Mouse (Mus musculus) CH12.LX (cell line): ENCODE measurements at regions not wholly inside any gene's neighbourhood (a gene's known extent, or its start where the extent isn't known, plus 50 kb on each side); places are given as distances from the start of the nearest gene placed in this dataset.

Experiments used
- DNase-seq: peaks from one replicate; pipeline ENCODE4 v3.0.0-alpha.2; 2013; ENCODE audit errors: extremely low read depth
- H3K27ac ChIP-seq: 2 replicates; pipeline ENCODE4 v1.5.1; 2012; ENCODE audit warnings: low read depth, mild to moderate bottlenecking, control low read depth, moderate library complexity; ENCODE audit not compliant: insufficient read depth
- H3K27me3 ChIP-seq: replicated peaks from 2 replicates; pipeline ENCODE3; 2012; ENCODE audit warnings: inconsistent platforms
- H3K36me3 ChIP-seq, 2 experiments: replicated peaks in 1 of 2; 2 replicates each; pipeline versions ENCODE3 to v1.6.1; 2012; ENCODE audit warnings: inconsistent platforms in 1 of 2, low read length in 1 of 2, mild to moderate bottlenecking in 1 of 2, mixed read lengths in 1 of 2, moderate library complexity in 1 of 2; ENCODE audit not compliant: control insufficient read depth in 1 of 2, insufficient read depth in 1 of 2
- H3K4me1 ChIP-seq, 2 experiments: 2 replicates each; pipeline ENCODE4 v1.6.1; 2012; ENCODE audit warnings: inconsistent platforms in 1 of 2, moderate library complexity in 1 of 2; ENCODE audit not compliant: insufficient read depth in 2 of 2, control insufficient read depth in 1 of 2
- H3K4me2 ChIP-seq: 2 replicates; pipeline ENCODE4 v1.6.1; 2012; ENCODE audit warnings: low read depth, mild to moderate bottlenecking, control low read depth; ENCODE audit not compliant: poor library complexity, insufficient read depth, severe bottlenecking
- H3K4me3 ChIP-seq, 3 experiments: fragments of 150-350 bp in 1 of 3; sonication (generic) in 1 of 3; replicated peaks in 1 of 3; 2 replicates each; pipeline versions ENCODE3 to v1.5.1; 2011 to 2012; ENCODE audit warnings: low read depth in 2 of 3, low read length in 2 of 3, mild to moderate bottlenecking in 2 of 3, moderate library complexity in 2 of 3, control low read depth in 1 of 3, improper control_type of control experiment in 1 of 3, inconsistent platforms in 1 of 3, mixed read lengths in 1 of 3; ENCODE audit not compliant: poor library complexity in 1 of 3
- H3K79me2 ChIP-seq: replicated peaks from 2 replicates; pipeline ENCODE4 v1.6.1; 2012; ENCODE audit warnings: mild to moderate bottlenecking, moderate library complexity; ENCODE audit not compliant: control insufficient read depth, poor library complexity, insufficient read depth, severe bottlenecking; ENCODE audit errors: extremely low read depth
- H3K9ac ChIP-seq: 2 replicates; pipeline ENCODE4 v1.6.1; 2012; ENCODE audit warnings: low read depth, mild to moderate bottlenecking, control low read depth, moderate library complexity; ENCODE audit not compliant: insufficient read depth
- H3K9me3 ChIP-seq: replicated peaks from 2 replicates; pipeline ENCODE3; 2012; ENCODE audit warnings: low read length, inconsistent platforms, mixed read lengths
- CHD1 ChIP-seq: IDR thresholded peaks from 2 replicates; pipeline ENCODE4 v1.6.1; 2012; ENCODE audit warnings: low read depth, low read length, improper control_type of control experiment, inconsistent platforms
- E2F4 ChIP-seq: IDR thresholded peaks from 2 replicates; pipeline ENCODE4 v1.6.1; 2011; ENCODE audit warnings: low read depth, low read length, improper control_type of control experiment; ENCODE audit not compliant: insufficient replicate concordance
- ELF1 ChIP-seq: IDR thresholded peaks from 2 replicates; pipeline ENCODE4 v1.6.1; 2014; ENCODE audit warnings: low read depth, mild to moderate bottlenecking, inconsistent platforms, low read length, improper control_type of control experiment
- EP300 ChIP-seq: IDR thresholded peaks from 2 replicates; pipeline ENCODE4 v1.6.1; 2011; ENCODE audit warnings: low read length, improper control_type of control experiment
- ETS1 ChIP-seq: conservative IDR thresholded peaks from 2 replicates; pipeline ENCODE4 v1.6.1; 2012; ENCODE audit warnings: low read depth, mild to moderate bottlenecking, inconsistent platforms, low read length, improper control_type of control experiment, moderate library complexity
- GABPA ChIP-seq: IDR thresholded peaks from 2 replicates; pipeline ENCODE4 v1.6.1; 2012; ENCODE audit warnings: low read depth, low read length, improper control_type of control experiment, inconsistent platforms; ENCODE audit not compliant: insufficient replicate concordance
- IRF4 ChIP-seq: IDR thresholded peaks from 2 replicates; pipeline ENCODE4 v1.6.1; 2014; ENCODE audit warnings: low read depth, mild to moderate bottlenecking, inconsistent platforms, low read length, improper control_type of control experiment
- MAX ChIP-seq: IDR thresholded peaks from 2 replicates; pipeline ENCODE4 v1.6.1; 2011; ENCODE audit warnings: low read length, improper control_type of control experiment
- MAZ ChIP-seq: IDR thresholded peaks from 2 replicates; pipeline ENCODE4 v1.6.1; 2012; ENCODE audit warnings: low read depth, mild to moderate bottlenecking, inconsistent platforms, low read length, improper control_type of control experiment, moderate library complexity
- MEF2A ChIP-seq: IDR thresholded peaks from 2 replicates; pipeline ENCODE4 v1.6.1; 2014; ENCODE audit warnings: low read depth, mild to moderate bottlenecking, inconsistent platforms, low read length, improper control_type of control experiment, borderline replicate concordance
- MXI1 ChIP-seq: IDR thresholded peaks from 2 replicates; pipeline ENCODE4 v1.6.1; 2011; ENCODE audit warnings: mild to moderate bottlenecking, low read depth, low read length, improper control_type of control experiment
- MYC ChIP-seq: IDR thresholded peaks from 2 replicates; pipeline ENCODE4 v1.6.1; 2011; ENCODE audit warnings: low read depth, mild to moderate bottlenecking, improper control_type of control experiment, low read length
- NELFE ChIP-seq: IDR thresholded peaks from 2 replicates; pipeline ENCODE4 v1.6.1; 2011; ENCODE audit warnings: low read depth, low read length, improper control_type of control experiment
- POLR2A ChIP-seq: IDR thresholded peaks from 2 replicates; pipeline ENCODE4 v1.6.1; 2011; ENCODE audit warnings: low read depth, mild to moderate bottlenecking, improper control_type of control experiment, low read length
- POLR2AphosphoS2 ChIP-seq: IDR thresholded peaks from 2 replicates; pipeline ENCODE4 v1.6.1; 2011; ENCODE audit warnings: low read depth, low read length, improper control_type of control experiment
- RAD21 ChIP-seq: IDR thresholded peaks from 2 replicates; pipeline ENCODE4 v1.6.1; 2011; ENCODE audit warnings: low read depth, mild to moderate bottlenecking, low read length, improper control_type of control experiment, moderate library complexity
- RCOR1 ChIP-seq: conservative IDR thresholded peaks from 2 replicates; pipeline ENCODE4 v1.6.1; 2012; ENCODE audit warnings: low read depth, mild to moderate bottlenecking, inconsistent platforms, low read length, improper control_type of control experiment
- SIN3A ChIP-seq: IDR thresholded peaks from 2 replicates; pipeline ENCODE4 v1.6.1; 2012; ENCODE audit warnings: low read length, improper control_type of control experiment, inconsistent platforms
- SMC3 ChIP-seq: IDR thresholded peaks from 2 replicates; pipeline ENCODE4 v1.6.1; 2011; ENCODE audit warnings: low read depth, low read length, improper control_type of control experiment
- TBP ChIP-seq: conservative IDR thresholded peaks from 2 replicates; pipeline ENCODE4 v1.6.1; 2011; ENCODE audit warnings: low read depth, low read length, improper control_type of control experiment
- TCF12 ChIP-seq: IDR thresholded peaks from 2 replicates; pipeline ENCODE4 v1.6.1; 2014; ENCODE audit warnings: low read depth, mild to moderate bottlenecking, inconsistent platforms, low read length, improper control_type of control experiment
- UBTF ChIP-seq: IDR thresholded peaks from 2 replicates; pipeline ENCODE4 v1.6.1; 2012; ENCODE audit warnings: low read depth, mild to moderate bottlenecking, inconsistent platforms, low read length, improper control_type of control experiment, moderate library complexity
- USF1 ChIP-seq: IDR thresholded peaks from 2 replicates; pipeline ENCODE4 v1.6.1; 2014; ENCODE audit warnings: low read depth, mild to moderate bottlenecking, inconsistent platforms, low read length, improper control_type of control experiment
- USF2 ChIP-seq: conservative IDR thresholded peaks from 2 replicates; pipeline ENCODE4 v1.6.1; 2011; ENCODE audit warnings: low read depth, low read length, improper control_type of control experiment
- dilution Hi-C: fragments of 300-500 bp; cut with MboI; formaldehyde crosslinking; loops from 2 replicates; pipeline ENCODE4 v1.14.3; 2020; ENCODE audit warnings: low sequenced_read_pairs; ENCODE audit not compliant: extremely low pct_unique_long_range_greater_than_20kb, extremely low pct_ligation_motif_present
- in situ Hi-C: fragments of 300-500 bp; cut with MboI; formaldehyde crosslinking; loops from 3 replicates; pipeline ENCODE4 v1.14.3; 2019; ENCODE audit warnings: low sequenced_read_pairs, low pct_ligation_motif_present, low pct_unique_long_range_greater_than_20kb, mixed read lengths

DNA sequence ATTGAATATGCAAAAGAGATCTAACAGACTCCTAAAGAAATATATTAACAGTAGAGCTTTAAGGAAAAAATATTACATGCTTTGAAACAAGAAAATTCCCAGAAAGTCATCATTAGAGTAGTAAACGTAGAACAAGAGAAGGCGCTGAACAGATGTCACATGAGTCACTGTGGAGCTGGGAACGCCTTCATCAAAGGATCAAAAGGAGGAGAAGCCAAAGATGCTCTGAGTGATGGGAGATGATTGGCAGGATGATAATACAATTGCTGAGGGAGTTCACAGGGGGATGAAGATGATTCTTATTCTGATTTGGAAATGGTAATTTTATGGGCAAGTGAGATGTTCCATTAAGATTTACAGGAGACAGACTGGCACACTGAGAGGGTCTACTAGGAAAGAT, 417.1 kb upstream of the Syt1 start:
- Histone ChIP-seq H3K4me2 (no peak overlapping the region), H3K4me3 (no peak overlapping the region), H3K9ac (no peak overlapping the region), H3K27ac (no peak overlapping the region), H3K4me1 (no peaks in the 10 kb centered on the region), H3K9me3 (no peaks in the 10 kb centered on the region), H3K27me3 (no peaks in the 10 kb centered on the region), H3K36me3 (no peaks in the 10 kb centered on the region), H3K79me2 (no peaks in the 10 kb centered on the region)
- dilution Hi-C loops, result no loop called here
- no peak for DNase-seq
- TF ChIP-seq RCOR1 (no peak), RAD21 (no peak), IRF4 (no peak), MXI1 (no peak), SIN3A (no peak), MYC (no peak), EP300 (no peak), CHD1 (no peak)
- in situ Hi-C loops, result no loop called here

DNA sequence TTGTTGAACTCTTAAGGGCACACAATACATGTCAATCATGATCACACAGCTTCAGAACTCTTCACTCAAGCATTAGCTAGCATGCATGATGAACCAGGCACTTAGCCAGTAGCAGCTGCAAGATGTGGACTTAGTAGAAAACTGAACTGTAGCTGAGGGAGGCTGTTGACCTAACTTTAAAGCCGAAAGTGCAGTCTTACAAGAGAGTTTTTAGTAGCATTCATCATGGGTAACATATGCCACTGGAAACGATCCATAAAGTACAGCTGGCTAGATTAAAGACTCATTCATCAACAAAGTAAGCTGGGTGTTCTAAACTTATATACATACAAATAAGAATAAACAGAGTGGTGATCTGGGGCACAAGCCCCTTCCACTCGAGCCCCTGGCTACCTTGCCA, 396.2 kb upstream of the Syt1 start:
- no peak overlapping the region for H3K9ac ChIP-seq
- dilution Hi-C loops, result no loop called here
- no peaks in the 10 kb centered on the region for H3K36me3 ChIP-seq
- TF ChIP-seq NELFE, result no peak
- TF ChIP-seq MXI1, result no peak
- TF ChIP-seq MAZ, result no peak
- no peak for TF ChIP-seq MEF2A
- TF ChIP-seq E2F4, result no peak
- no peak for TF ChIP-seq MYC
- no peak for TF ChIP-seq UBTF
- TF ChIP-seq, all 38 proteins: peak for 0
- Histone ChIP-seq H3K4me2 (no peak overlapping the region), H3K27ac (no peak overlapping the region), H3K79me2 (no peaks in the 10 kb centered on the region), H3K27me3 (no peaks in the 10 kb centered on the region), H3K9me3 (no peaks in the 10 kb centered on the region), H3K4me3 (no peak overlapping the region), H3K4me1 (no peaks in the 10 kb centered on the region; a peak in 1 of 4 replicates)
- in situ Hi-C loops, result no loop called here
- no peak for DNase-seq

DNA sequence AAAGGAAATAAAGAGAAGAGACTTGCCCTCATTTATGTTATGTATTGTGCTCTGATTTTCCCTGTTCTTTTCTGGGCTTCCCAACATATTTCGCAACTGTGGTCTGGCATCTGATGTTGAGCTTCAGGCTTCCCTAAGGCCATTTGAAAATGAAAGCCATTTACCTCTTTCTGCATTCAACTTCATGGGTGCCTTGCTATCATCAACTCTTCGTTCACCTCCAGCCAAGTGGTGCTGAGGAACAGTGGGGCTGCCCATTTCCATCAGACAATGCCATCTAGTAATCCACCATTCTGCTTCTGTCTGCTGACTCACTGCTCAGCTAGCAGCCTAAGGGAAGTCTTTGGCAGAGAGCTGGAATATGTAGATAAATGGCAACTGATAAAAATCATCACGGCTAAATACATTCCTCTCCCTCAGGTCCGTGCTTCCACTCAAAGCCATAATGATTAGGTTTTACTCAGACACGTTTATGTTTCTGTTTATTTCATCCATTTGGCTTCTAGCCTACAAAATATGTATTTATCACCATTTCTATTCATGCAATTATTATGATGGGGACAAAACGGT, 394.4 kb upstream of the Syt1 start:
- Histone ChIP-seq H3K4me3 (no peak overlapping the region), H3K9ac (no peak overlapping the region), H3K36me3 (no peaks in the 10 kb centered on the region), H3K27me3 (no peaks in the 10 kb centered on the region), H3K4me1 (no peaks in the 10 kb centered on the region; a peak in 1 of 4 replicates), H3K27ac (no peak overlapping the region), H3K79me2 (no peaks in the 10 kb centered on the region), H3K4me2 (no peak overlapping the region), H3K9me3 (no peaks in the 10 kb centered on the region)
- in situ Hi-C loops (no loop called here), dilution Hi-C loops (no loop called here)
- no peak for DNase-seq
- TF ChIP-seq IRF4, result no peak
- no peak for TF ChIP-seq EP300
- TF ChIP-seq USF1, result no peak
- no peak for TF ChIP-seq USF2
- no peak for TF ChIP-seq ETS1
- TF ChIP-seq POLR2AphosphoS2, result no peak
- no peak for TF ChIP-seq TCF12
- no peak for TF ChIP-seq POLR2A
- TF ChIP-seq TBP, result no peak
- TF ChIP-seq ELF1, result no peak
- no peak for TF ChIP-seq MAX
- no peak for TF ChIP-seq SMC3
- no peak for TF ChIP-seq GABPA
